Mouse (Mus musculus) hindbrain, postnatal 0 days (tissue): ENCODE results near the gene Btg2. TPM values are rescaled to one million over a fixed set of nuclear protein-coding genes. Genes with fewer than 3 reads are reported as not detected.

ENCODE experiments used
- ATAC-seq: fragments of 200-750 bp; cut with Nextera tagmentation; 2 replicates; pipeline ENCODE4 v1.8.0; 2017; ENCODE audit warnings: mild to moderate bottlenecking, moderate TSS enrichment, moderate library complexity
- DNase-seq: peaks from one replicate; pipeline ENCODE4 v3.0.0-alpha.2; 2015; ENCODE audit warnings: low spot score
- H3K27ac ChIP-seq: fragments of 300-500 bp; sonication (generic); 2 replicates; pipeline ENCODE4 v1.5.1; 2014; ENCODE audit warnings: mild to moderate bottlenecking
- H3K27me3 ChIP-seq: fragments of 300-500 bp; sonication (generic); 2 replicates; pipeline ENCODE4 v1.6.1; 2014; ENCODE audit warnings: low read length, mixed read lengths; ENCODE audit not compliant: insufficient read depth
- H3K36me3 ChIP-seq: fragments of 300-500 bp; sonication (generic); 2 replicates; pipeline ENCODE4 v1.6.1; 2014; ENCODE audit warnings: low read length, mixed read lengths; ENCODE audit not compliant: insufficient read depth
- H3K4me1 ChIP-seq: fragments of 300-500 bp; sonication (generic); 2 replicates; pipeline ENCODE4 v1.6.1; 2014; ENCODE audit warnings: antibody characterized with exemption, low read length, mixed read lengths; ENCODE audit not compliant: insufficient read depth
- H3K4me2 ChIP-seq: fragments of 300-500 bp; sonication (generic); 2 replicates; pipeline ENCODE4 v1.6.1; 2014; ENCODE audit warnings: low read depth, mild to moderate bottlenecking, low read length, moderate library complexity, mixed read lengths
- H3K4me3 ChIP-seq: fragments of 300-500 bp; sonication (generic); 2 replicates; pipeline ENCODE4 v1.5.1; 2014; ENCODE audit warnings: low read length
- H3K9ac ChIP-seq: fragments of 300-500 bp; sonication (generic); replicated peaks from 2 replicates; pipeline ENCODE4 v1.6.1; 2014; ENCODE audit warnings: mild to moderate bottlenecking, low read length, moderate library complexity, mixed read lengths
- H3K9me3 ChIP-seq: fragments of 300-500 bp; sonication (generic); 2 replicates; pipeline ENCODE4 v1.6.1; 2016; ENCODE audit warnings: low read length, mixed read lengths
- CTCF ChIP-seq: IDR thresholded peaks from 2 replicates; pipeline ENCODE4 v1.5.1; 2016; ENCODE audit warnings: antibody characterized with exemption, control low read depth, low read depth
- WGBS: fragments of 180-500 bp; shearing (Covaris S2); extraction: QIAGEN DNeasy Blood & Tissue Kit; methylation state at CpG from one replicate; pipeline ENCODE4 v1.1.7; 2014; 5-methylcytosine and 5-hydroxymethylcytosine counted together
- polyA plus RNA-seq: library from polyadenylated mRNA; unstranded; fragments of >200 nt; fragmentation: Nextera tagmentation; extraction: Ambion mirVana; gene quantifications from 2 replicates; pipeline ENCODE4 v1.2.1, GENCODE M21; 2015
- total RNA-seq: library from RNA; depleted of rRNA; stranded (reverse); fragments of >200 nt; gene quantifications from 2 replicates; pipeline ENCODE4 v1.2.3, GENCODE M21; 2014

Gene Btg2
- total and polyA plus RNA-seq, 2 experiments from 2014 or later: 13.2 to 26.1 TPM

- ATAC-seq: no peak
- H3K36me3 ChIP-seq: no peaks in the 10 kb centered on the region
- no peak overlapping the region for H3K9ac ChIP-seq
- no peaks in the 10 kb centered on the region for H3K9me3 ChIP-seq
- no peak for DNase-seq
- H3K4me1 ChIP-seq: peaks cover 8% of the 10 kb centered on the region
- no peak for TF ChIP-seq CTCF
- 19% methylated on average over 1 of the region's 1 CpGs for WGBS
- no peaks in the 10 kb centered on the region for H3K27me3 ChIP-seq
- no peak overlapping the region for H3K4me2 ChIP-seq
- H3K27ac ChIP-seq: no peak overlapping the region
- no peak overlapping the region for H3K4me3 ChIP-seq
These were observed 36.6 kb downstream of the Btg2 start for GRCm38 (mm10) chr1:134042341-134042740.

DNA sequence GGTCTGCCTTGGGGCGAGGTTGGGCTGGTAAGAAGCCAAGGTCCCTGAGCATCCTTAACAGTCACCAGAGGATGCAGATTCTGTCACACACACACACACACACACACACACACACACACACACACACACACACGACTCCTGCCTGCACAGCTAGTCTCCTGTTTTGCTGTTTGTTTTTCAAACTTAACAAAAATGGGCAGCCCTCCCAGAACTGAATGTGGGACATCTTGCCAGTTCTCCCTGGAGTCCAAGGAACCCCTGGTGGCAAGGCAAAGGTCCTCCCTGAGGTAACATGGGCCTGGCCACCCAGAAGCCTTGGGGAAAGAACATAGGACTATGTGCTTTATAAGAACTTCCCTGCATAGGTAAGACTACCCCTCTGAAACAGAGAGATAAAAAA, 37.0 kb downstream of the Btg2 start:
- Histone ChIP-seq H3K4me3 (no peak overlapping the region), H3K9me3 (no peaks in the 10 kb centered on the region), H3K4me2 (no peak overlapping the region), H3K36me3 (no peaks in the 10 kb centered on the region), H3K4me1 (peaks cover 8% of the 10 kb centered on the region), H3K27me3 (no peaks in the 10 kb centered on the region), H3K27ac (no peak overlapping the region), H3K9ac (no peak overlapping the region)
- WGBS: 34% methylated on average over 2 of the region's 2 CpGs
- DNase-seq: no peak
- TF ChIP-seq CTCF: no peak
- ATAC-seq: no peak

DNA sequence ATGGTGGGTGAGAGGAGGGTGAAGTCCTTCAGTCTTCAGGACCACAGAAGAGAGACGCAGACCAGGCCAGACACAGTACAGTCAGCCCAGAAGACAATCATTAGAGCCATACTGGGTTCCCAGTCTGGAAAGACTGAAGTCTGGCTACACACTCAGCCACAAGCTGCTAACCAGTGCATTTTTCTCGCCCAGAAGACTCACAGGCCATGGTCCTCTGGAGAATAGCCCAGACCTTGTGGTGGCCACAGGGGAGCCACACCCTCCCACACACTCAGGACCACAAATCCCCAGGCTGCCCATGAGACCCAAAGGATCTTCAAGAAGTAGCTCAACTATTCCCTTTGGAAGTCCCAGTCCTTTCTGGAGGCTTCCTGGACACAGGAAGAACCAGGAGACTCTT, 39.6 kb downstream of the Btg2 start:
- Histone ChIP-seq H3K4me2 (no peak overlapping the region), H3K36me3 (no peaks in the 10 kb centered on the region), H3K4me3 (no peak overlapping the region), H3K9ac (no peak overlapping the region), H3K4me1 (peaks cover 4% of the 10 kb centered on the region; the same call in 1 of the 2 replicates), H3K9me3 (no peaks in the 10 kb centered on the region), H3K27ac (no peak overlapping the region), H3K27me3 (no peaks in the 10 kb centered on the region)
- DNase-seq (no peak), ATAC-seq (no peak)
- 92% methylated on average over 2 of the region's 2 CpGs for WGBS
- TF ChIP-seq CTCF: no peak

DNA sequence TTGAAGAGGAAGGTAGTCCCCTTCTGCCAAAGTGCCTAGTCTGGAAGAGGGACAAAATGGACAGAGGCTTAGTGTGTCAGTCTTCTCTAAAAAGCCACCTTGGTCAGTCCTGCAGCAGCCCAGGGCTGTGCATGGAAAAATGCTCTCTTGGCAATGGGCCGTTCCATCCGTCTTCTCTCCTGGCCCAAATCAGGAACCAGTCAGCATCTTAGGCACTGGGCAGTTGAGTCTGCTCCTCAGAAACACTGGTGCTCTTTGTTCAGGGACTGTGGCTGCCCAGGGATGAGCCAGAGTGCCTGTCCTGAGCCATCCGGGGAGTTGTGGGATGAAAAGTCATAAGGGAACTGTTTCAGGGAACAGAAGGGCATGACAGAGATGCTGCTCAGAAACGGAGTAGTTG, 40.6 kb downstream of the Btg2 start:
- ATAC-seq (no peak), DNase-seq (no peak)
- Histone ChIP-seq H3K9me3 (no peaks in the 10 kb centered on the region), H3K27ac (no peak overlapping the region), H3K36me3 (no peaks in the 10 kb centered on the region), H3K4me3 (no peak overlapping the region), H3K4me2 (no peak overlapping the region), H3K27me3 (no peaks in the 10 kb centered on the region), H3K9ac (no peak overlapping the region), H3K4me1 (peaks cover 4% of the 10 kb centered on the region; the same call in 1 of the 2 replicates)
- TF ChIP-seq CTCF: no peak
- WGBS: 82% methylated on average over 4 of the region's 4 CpGs

- Histone ChIP-seq H3K9ac (no peak within 1 kb of the TSS), H3K9me3 (no peaks in the 10 kb centered on the region), H3K27ac (no peak within 1 kb of the TSS), H3K4me3 (no peak within 1 kb of the TSS), H3K4me1 (0 out of 2 replicates have a peak, but pooled peaks cover 4% of the 10 kb centered on the region), H3K27me3 (no peaks in the 10 kb centered on the region), H3K36me3 (no peaks in the 10 kb centered on the region), H3K4me2 (no peak within 1 kb of the TSS)
- no peak for ATAC-seq
- TF ChIP-seq CTCF: no peak
- no peak for DNase-seq
- 38% methylated on average over 9 of the region's 9 CpGs for WGBS
These were observed 41.7 kb downstream of the Btg2 start, which contains the start of gene Fmod for GRCm38 (mm10) chr1:134037172-134037571. Gene Fmod (plus strand): TSS chr1:134037254.

GRCm38 (mm10) chr1:134036492-134036891, 42.4 kb downstream of the Btg2 start:
- no peak overlapping the region for H3K9ac ChIP-seq
- no peak overlapping the region for H3K27ac ChIP-seq
- no peak for DNase-seq
- H3K27me3 ChIP-seq: no peaks in the 10 kb centered on the region
- ATAC-seq: no peak
- H3K4me2 ChIP-seq: no peak overlapping the region
- peak; percentile 43 for TF ChIP-seq CTCF
- no peaks in the 10 kb centered on the region for H3K9me3 ChIP-seq
- H3K4me3 ChIP-seq: no peak overlapping the region
- 0 out of 2 replicates have a peak, but pooled peaks cover 4% of the 10 kb centered on the region for H3K4me1 ChIP-seq
- WGBS: 61% methylated on average over 2 of the region's 2 CpGs
- H3K36me3 ChIP-seq: no peaks in the 10 kb centered on the region

- no peaks in the 10 kb centered on the region for H3K36me3 ChIP-seq
- no peak for TF ChIP-seq CTCF
- ATAC-seq (no peak), DNase-seq (peak; percentile 27)
- WGBS: 72% methylated on average over 14 of the region's 14 CpGs
- no peak overlapping the region for H3K4me2 ChIP-seq
- no peaks in the 10 kb centered on the region for H3K27me3 ChIP-seq
- no peak overlapping the region for H3K4me3 ChIP-seq
- H3K4me1 ChIP-seq: no peaks in the 10 kb centered on the region
- no peak overlapping the region for H3K9ac ChIP-seq
- no peaks in the 10 kb centered on the region for H3K9me3 ChIP-seq
- no peak overlapping the region for H3K27ac ChIP-seq
These were observed 50.6 kb downstream of the Btg2 start for GRCm38 (mm10) chr1:134028161-134028846.
